In the genomic region with DNA sequence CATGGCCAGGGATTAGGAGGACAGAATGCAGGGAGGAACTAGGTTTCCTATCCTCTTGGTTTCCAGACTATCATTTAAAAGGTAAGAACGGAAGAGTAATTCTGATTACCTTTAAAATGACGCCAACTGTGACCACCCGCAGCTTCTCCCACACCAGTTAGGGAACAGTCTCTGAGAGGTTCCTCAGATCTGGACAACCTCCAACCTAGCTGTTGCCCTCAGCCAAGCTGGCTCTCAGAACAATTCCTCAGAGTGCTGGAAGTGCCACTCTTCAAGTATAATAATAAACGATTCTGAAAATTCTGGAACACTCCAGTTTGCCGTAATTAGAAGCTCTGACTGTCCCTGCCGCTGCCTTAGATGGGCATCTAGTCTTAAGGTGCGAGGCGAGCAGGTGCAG, we compare ENCODE assay signal across 21 mouse cellular contexts. TPM values are rescaled to one million over a fixed set of nuclear protein-coding genes. Genes with fewer than 3 reads are reported as not detected.
DNase-seq lines count a peak whose midpoint lies in the region; ATAC-seq and TF ChIP-seq lines count a peak whose summit lies in the region.
"Had no signal": no experiment of that assay in that cellular context is flagged by ENCODE, and none has a peak within 500 bp of the region (broad histone marks: within the 10 kb centered on the region; RNA-seq: fewer than 3 reads in every experiment).

No protein-coding gene starts in this region.

- peak; percentile 35 for ATAC-seq in frontal cortex, adult (ENCODE audit: low TSS enrichment)
- ATAC-seq: activated CD4-positive, CD25-positive, alpha-beta regulatory T cell, adult 4 months; forebrain, embryonic 15.5 days; hindbrain, postnatal 0 days; intestine, postnatal 0 days; midbrain, embryonic 15.5 days had no signal

- TF ChIP-seq POLR2A in lung, adult 2 months (IDR thresholded peaks at IDR 0.05; ENCODE audit: borderline replicate concordance, extremely low read depth, low read depth, low read length), result no peak

- DNase-seq in frontal cortex, postnatal 10 days (ENCODE audit: low spot score in 2 of 2), result no peak
- peak; percentile 67 for DNase-seq in adipocyte (ENCODE audit: low spot score)
- DNase-seq in cerebellum, adult 9-10 months, result peak; percentile 58
- peak; percentile 38 for DNase-seq in lung, adult 2 months
- no peak for DNase-seq in urinary bladder, postnatal 10 days (ENCODE audit: low spot score)
- no peak for DNase-seq in embryo, embryonic 9.5 days (ENCODE audit: extremely low spot score)
- DNase-seq in kidney, postnatal 14 days, result no peak
- DNase-seq: adrenal gland, postnatal 14 days; lung, embryonic 14.5 days; right cerebral cortex, postnatal 25 days had no signal

- TF ChIP-seq CTCF in lung, adult 2 months (IDR thresholded peaks at IDR 0.05; ENCODE audit: insufficient read depth, low read length), result no peak

- no peak overlapping the region for H3K4me3 ChIP-seq in lung, adult 2 months (replicated peaks; ENCODE audit: extremely low read depth, low read depth, low read length)
- H3K4me3 ChIP-seq: embryonic facial prominence, embryonic 13.5 days; forebrain, embryonic 15.5 days; limb, embryonic 10.5 days; midbrain, embryonic 15.5 days had no signal

- peaks cover 3% of the 10 kb centered on the region; the same call in 1 of the 2 replicates for H3K4me1 ChIP-seq in lung, adult 2 months (ENCODE audit: control insufficient read depth, insufficient read depth, low read length)

- 62% methylated on average over 8 of the region's 8 CpGs for WGBS in lung, adult 2 months

RNA-seq across cellular contexts. Expression of a gene that starts 16.0 kb away (rescaled TPM):
- 49.1 and 52.5 TPM in 2 replicates for polyA plus RNA-seq in lung, adult 2 months (2012; rRNA removed)

RNA-seq across cellular contexts. Expression of a gene that starts 44.2 kb away (rescaled TPM):
- polyA plus RNA-seq in lung, adult 2 months (2012; rRNA removed), result 0.08 and 0.27 TPM in 2 replicates
- polyA plus RNA-seq: G1E; limb, embryonic 10.5 days; lung, embryonic 14.5 days; midbrain, embryonic 15.5 days; spleen, adult 2 months; stomach, embryonic 14.5 days had no signal

RNA-seq across cellular contexts. Expression of a gene that starts 44.3 kb away (rescaled TPM):
- 569 and 855 TPM in 2 replicates for polyA plus RNA-seq in lung, adult 2 months (2012; rRNA removed)

Comparison
In these comparisons a context has a peak if more than half of its experiments do, and no peak if none do; other contexts are left out.
1. DNase-seq: peak in adipocyte (single experiment), cerebellum, adult 9-10 months (single experiment) and lung, adult 2 months (single experiment); none in frontal cortex, postnatal 10 days (0 of 2), urinary bladder, postnatal 10 days (single experiment), embryo, embryonic 9.5 days (single experiment) and kidney, postnatal 14 days (single experiment).